Mouse (Mus musculus) hindbrain, embryonic 15.5 days (tissue): ENCODE results near the gene Clic4. TPM values are rescaled to one million over a fixed set of nuclear protein-coding genes. Genes with fewer than 3 reads are reported as not detected.
"Not testable (repeated sequence)": the region's sequence is repeated elsewhere in the genome, so short reads cannot be mapped to it uniquely, and the experiment has no call there.

Experiments
- ATAC-seq: fragments of 200-750 bp; cut with Nextera tagmentation; 2 replicates; pipeline ENCODE4 v1.8.0; 2017; ENCODE audit warnings: low read depth, moderate number of reproducible peaks, moderate TSS enrichment; ENCODE audit not compliant: low FRiP score
- H3K27ac ChIP-seq: fragments of 300-500 bp; sonication (generic); replicated peaks from 2 replicates; pipeline ENCODE4 v1.5.1; 2015; ENCODE audit warnings: mild to moderate bottlenecking, inconsistent platforms
- H3K27me3 ChIP-seq: fragments of 300-500 bp; sonication (generic); 2 replicates; pipeline ENCODE4 v1.6.1; 2015; ENCODE audit warnings: control low read depth, inconsistent platforms
- H3K36me3 ChIP-seq: fragments of 300-500 bp; sonication (generic); 2 replicates; pipeline ENCODE4 v1.6.1; 2015; ENCODE audit warnings: control low read depth, inconsistent platforms
- H3K4me1 ChIP-seq: fragments of 300-500 bp; sonication (generic); replicated peaks from 2 replicates; pipeline ENCODE4 v1.6.1; 2015; ENCODE audit warnings: control low read depth, inconsistent platforms
- H3K4me2 ChIP-seq: fragments of 300-500 bp; sonication (generic); 2 replicates; pipeline ENCODE4 v1.6.1; 2015; ENCODE audit warnings: moderate library complexity, mild to moderate bottlenecking, inconsistent platforms
- H3K4me3 ChIP-seq: fragments of 300-500 bp; sonication (generic); 2 replicates; pipeline ENCODE4 v1.5.1; 2015; ENCODE audit warnings: mild to moderate bottlenecking, inconsistent platforms
- H3K9ac ChIP-seq: fragments of 300-500 bp; sonication (generic); 2 replicates; pipeline ENCODE4 v1.6.1; 2015; ENCODE audit warnings: inconsistent platforms
- H3K9me3 ChIP-seq: fragments of 300-500 bp; sonication (generic); 2 replicates; pipeline ENCODE4 v1.6.1; 2016; ENCODE audit warnings: control low read depth, inconsistent platforms
- WGBS: fragments of 180-500 bp; shearing (Covaris S2); methylation state at CpG from one replicate; pipeline ENCODE4 v1.1.7; 2015; 5-methylcytosine and 5-hydroxymethylcytosine counted together
- polyA plus RNA-seq: library from polyadenylated mRNA; unstranded; fragments of >200 nt; fragmentation: Nextera tagmentation; extraction: Ambion mirVana; gene quantifications from 2 replicates; pipeline ENCODE4 v1.2.1, GENCODE M21; 2015

The Clic4 gene
- polyA plus RNA-seq, 1 experiment from 2014 or later, result 67.1 TPM

- H3K9ac ChIP-seq, result no peak overlapping the region
- H3K9me3 ChIP-seq, result no peaks in the 10 kb centered on the region
- H3K27ac ChIP-seq, result no peak overlapping the region
- H3K4me1 ChIP-seq, result peaks cover 5% of the 10 kb centered on the region; the same call in 1 of the 2 replicates
- H3K36me3 ChIP-seq, result no peaks in the 10 kb centered on the region
- no peak overlapping the region for H3K4me3 ChIP-seq
- no peak overlapping the region for H3K4me2 ChIP-seq
- no peaks in the 10 kb centered on the region for H3K27me3 ChIP-seq
- WGBS, result 77% methylated on average over 3 of the region's 3 CpGs
- ATAC-seq, result no peak
These were observed 15.4 kb upstream of the Clic4 start for GRCm38 (mm10) chr4:135287975-135288374.

- H3K27ac ChIP-seq, result peak overlapping the region; percentile 11; the same call in 1 of the 2 replicates
- H3K27me3 ChIP-seq, result no peaks in the 10 kb centered on the region
- H3K4me3 ChIP-seq, result no peak overlapping the region
- peaks cover 5% of the 10 kb centered on the region; the same call in 1 of the 2 replicates for H3K4me1 ChIP-seq
- 0 out of 2 replicates have a peak overlapping the region, but pooled peaks have one; percentile 21 for H3K4me2 ChIP-seq
- ATAC-seq, result no peak
- no peaks in the 10 kb centered on the region for H3K9me3 ChIP-seq
- H3K36me3 ChIP-seq, result no peaks in the 10 kb centered on the region
- WGBS, result 15% methylated on average over 16 of the region's 16 CpGs
- no peak overlapping the region for H3K9ac ChIP-seq
These were observed 14.3 kb upstream of the Clic4 start for GRCm38 (mm10) chr4:135286833-135287395.

GRCm38 (mm10) chr4:135286033-135286622 lies 13.5 kb upstream of the Clic4 start:
- 71% methylated on average over 12 of the region's 12 CpGs for WGBS
- ATAC-seq, result no peak

GRCm38 (mm10) chr4:135285436-135285835 lies 12.8 kb upstream of the Clic4 start:
- Histone ChIP-seq H3K9ac (no peak overlapping the region), H3K27me3 (no peaks in the 10 kb centered on the region), H3K9me3 (no peaks in the 10 kb centered on the region), H3K4me3 (no peak overlapping the region), H3K36me3 (no peaks in the 10 kb centered on the region), H3K4me1 (peaks cover 5% of the 10 kb centered on the region; the same call in 1 of the 2 replicates), H3K4me2 (no peak overlapping the region), H3K27ac (no peak overlapping the region)
- 57% methylated on average over 8 of the region's 8 CpGs for WGBS
- ATAC-seq, result no peak

More at GRCm38 (mm10) chr4:135286033-135286622, 13.5 kb upstream of the Clic4 start:
- Histone ChIP-seq H3K4me1 (peaks cover 5% of the 10 kb centered on the region; the same call in 1 of the 2 replicates), H3K4me2 (no peak overlapping the region), H3K36me3 (no peaks in the 10 kb centered on the region), H3K9ac (no peak overlapping the region), H3K4me3 (no peak overlapping the region), H3K27me3 (no peaks in the 10 kb centered on the region), H3K27ac (no peak overlapping the region), H3K9me3 (no peaks in the 10 kb centered on the region)

- no peaks in the 10 kb centered on the region for H3K27me3 ChIP-seq
- no peak overlapping the region for H3K4me2 ChIP-seq
- WGBS, result 88% methylated on average over 7 of the region's 7 CpGs
- H3K27ac ChIP-seq, result no peak overlapping the region
- H3K9me3 ChIP-seq, result no peaks in the 10 kb centered on the region
- H3K4me1 ChIP-seq, result peaks cover 5% of the 10 kb centered on the region; the same call in 1 of the 2 replicates
- no peak for ATAC-seq
- H3K4me3 ChIP-seq, result no peak overlapping the region
- no peak overlapping the region for H3K9ac ChIP-seq
- H3K36me3 ChIP-seq, result no peaks in the 10 kb centered on the region
These were observed 11.3 kb upstream of the Clic4 start for GRCm38 (mm10) chr4:135283875-135284274.

GRCm38 (mm10) chr4:135283417-135283816 lies 10.8 kb upstream of the Clic4 start:
- Histone ChIP-seq H3K4me1 (peaks cover 5% of the 10 kb centered on the region; the same call in 1 of the 2 replicates), H3K9me3 (no peaks in the 10 kb centered on the region), H3K27me3 (no peaks in the 10 kb centered on the region), H3K4me2 (no peak overlapping the region), H3K9ac (no peak overlapping the region), H3K27ac (no peak overlapping the region), H3K36me3 (no peaks in the 10 kb centered on the region), H3K4me3 (no peak overlapping the region)
- 80% methylated on average over 4 of the region's 4 CpGs for WGBS
- no peak for ATAC-seq

GRCm38 (mm10) chr4:135282651-135283290 lies 10.2 kb upstream of the Clic4 start:
- Histone ChIP-seq H3K36me3 (no peaks in the 10 kb centered on the region), H3K27ac (no peak overlapping the region), H3K4me3 (no peak overlapping the region), H3K4me2 (no peak overlapping the region), H3K9ac (no peak overlapping the region), H3K9me3 (no peaks in the 10 kb centered on the region), H3K27me3 (no peaks in the 10 kb centered on the region), H3K4me1 (peaks cover 5% of the 10 kb centered on the region; the same call in 1 of the 2 replicates)
- WGBS, result 70% methylated on average over 13 of the region's 13 CpGs
- ATAC-seq, result no peak

GRCm38 (mm10) chr4:135280016-135280415 lies 7.4 kb upstream of the Clic4 start:
- ATAC-seq, H3K27ac ChIP-seq, H3K9me3 ChIP-seq, H3K27me3 ChIP-seq, H3K36me3 ChIP-seq, H3K4me1 ChIP-seq, H3K4me3 ChIP-seq, H3K9ac ChIP-seq, H3K4me2 ChIP-seq: not testable (repeated sequence)
- WGBS, result 66% methylated on average over 2 of the region's 2 CpGs

- H3K9ac ChIP-seq, result no peak overlapping the region
- no peak overlapping the region for H3K4me2 ChIP-seq
- no peaks in the 10 kb centered on the region for H3K9me3 ChIP-seq
- 68% methylated on average over 4 of the region's 4 CpGs for WGBS
- H3K27me3 ChIP-seq, result 0 out of 2 replicates have a peak, but pooled peaks cover 2% of the 10 kb centered on the region
- H3K27ac ChIP-seq, result no peak overlapping the region
- no peak for ATAC-seq
- no peak overlapping the region for H3K4me3 ChIP-seq
- peaks cover 7% of the 10 kb centered on the region; the same call in 1 of the 2 replicates for H3K4me1 ChIP-seq
- H3K36me3 ChIP-seq, result no peaks in the 10 kb centered on the region
These were observed 4.2 kb upstream of the Clic4 start for GRCm38 (mm10) chr4:135276681-135277379.

- H3K27ac ChIP-seq, result no peak overlapping the region
- no peak overlapping the region for H3K9ac ChIP-seq
- H3K4me2 ChIP-seq, result no peak overlapping the region
- H3K9me3 ChIP-seq, result no peaks in the 10 kb centered on the region
- 79% methylated on average over 7 of the region's 7 CpGs for WGBS
- H3K27me3 ChIP-seq, result 0 out of 2 replicates have a peak, but pooled peaks cover 2% of the 10 kb centered on the region
- no peaks in the 10 kb centered on the region for H3K36me3 ChIP-seq
- peaks cover 26% of the 10 kb centered on the region for H3K4me1 ChIP-seq
- no peak overlapping the region for H3K4me3 ChIP-seq
- no peak for ATAC-seq
These were observed 2.1 kb upstream of the Clic4 start for GRCm38 (mm10) chr4:135274761-135275160.

GRCm38 (mm10) chr4:135273307-135273682 lies 681 bp upstream of the Clic4 start:
- Histone ChIP-seq H3K27me3 (0 out of 2 replicates have a peak, but pooled peaks cover 2% of the 10 kb centered on the region), H3K4me1 (peaks cover 33% of the 10 kb centered on the region), H3K36me3 (no peaks in the 10 kb centered on the region), H3K9me3 (no peaks in the 10 kb centered on the region), H3K27ac (no peak overlapping the region), H3K4me3 (peak overlapping the region; percentile 58), H3K9ac (no peak overlapping the region), H3K4me2 (peak overlapping the region; percentile 81)
- no peak for ATAC-seq
- WGBS, result 5% methylated on average over 17 of the region's 17 CpGs
